Mouse (Mus musculus) B cell, adult 2 months (primary cell): ENCODE measurements around the gene Arsj.

Experiments used
- DNase-seq, 2 experiments: peaks; one replicate each; pipeline ENCODE4 v3.0.0; 2022

Gene Arsj

DNA sequence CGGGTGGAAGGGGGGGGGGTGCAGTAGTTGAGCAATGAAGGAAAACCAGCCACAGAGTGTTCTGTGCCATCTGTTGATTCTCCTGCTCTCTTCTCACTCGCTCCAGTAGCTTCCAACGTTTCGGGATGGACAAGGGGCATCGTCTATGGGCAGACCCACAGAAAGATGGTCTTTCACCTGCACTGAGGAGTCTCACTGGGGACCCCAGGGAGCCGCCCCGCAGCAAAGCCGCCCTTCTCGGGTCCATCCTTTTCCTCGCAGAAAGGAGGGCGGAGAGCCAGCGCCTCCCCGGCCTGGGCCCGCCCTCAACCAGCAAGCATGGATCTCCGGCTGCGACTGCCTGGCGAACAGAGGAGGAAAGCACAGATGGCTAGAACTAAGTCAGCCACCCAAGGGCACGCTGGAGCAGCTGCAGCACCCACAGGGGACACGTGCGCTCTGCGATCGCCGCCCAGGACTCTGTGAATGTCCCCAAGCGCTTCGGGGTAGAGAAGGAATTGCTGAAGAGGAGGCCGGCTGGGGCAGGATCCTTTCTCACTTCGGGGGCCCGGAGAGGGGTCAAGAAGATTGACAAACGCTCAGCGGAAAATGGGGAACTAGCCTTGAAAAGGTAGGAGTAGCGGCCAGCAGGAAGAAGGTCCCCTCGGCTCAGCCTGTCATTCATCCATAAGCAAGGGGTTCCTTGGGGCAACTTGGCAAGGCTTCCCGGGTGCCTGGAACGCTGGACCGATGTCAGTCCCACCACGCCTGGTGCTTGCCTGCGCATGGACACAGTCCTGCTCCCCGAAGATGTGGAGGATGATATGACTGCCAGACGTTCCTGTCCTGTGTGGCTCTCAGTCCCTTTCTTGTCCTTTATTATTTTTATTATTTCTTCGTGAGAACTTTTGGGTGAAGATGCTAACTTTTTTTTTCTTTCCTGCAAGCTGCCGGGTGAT, at the start of gene Arsj:
Gene Arsj (plus strand): TSS at position 117 of the 938 bp plus-strand sequence.
- no peak for DNase-seq

- no peak for DNase-seq
These were observed 38.5 kb upstream of the Arsj start for GRCm38 (mm10) chr3:126324872-126325498.

GRCm38 (mm10) chr3:126325891-126326627, 37.4 kb upstream of the Arsj start:
- DNase-seq, result no peak

- DNase-seq, result no peak
These were observed 36.7 kb upstream of the Arsj start for GRCm38 (mm10) chr3:126326628-126327325.

GRCm38 (mm10) chr3:126335329-126335728, 28.2 kb upstream of the Arsj start:
- no peak for DNase-seq

GRCm38 (mm10) chr3:126344745-126345144, 18.7 kb upstream of the Arsj start:
- DNase-seq, result no peak

DNA sequence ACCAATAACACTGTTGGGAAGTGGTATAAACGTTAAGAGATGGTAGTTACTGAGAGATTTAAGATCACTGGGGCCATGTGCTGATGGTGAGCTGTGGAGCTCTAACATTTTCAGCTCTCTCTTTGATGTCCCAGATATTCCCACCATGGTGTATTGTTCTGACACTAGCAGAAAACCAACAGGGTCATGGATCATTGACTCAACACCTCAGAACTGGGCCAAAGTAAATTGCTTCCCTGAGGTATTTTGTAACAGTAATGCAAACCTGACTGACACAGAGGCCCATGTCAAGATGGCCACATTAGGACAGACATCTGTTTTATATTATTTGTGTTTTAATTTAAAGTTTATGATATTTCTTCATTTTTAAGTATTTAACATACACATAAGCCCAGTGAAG, 3.7 kb upstream of the Arsj start:
- DNase-seq, result no peak

DNA sequence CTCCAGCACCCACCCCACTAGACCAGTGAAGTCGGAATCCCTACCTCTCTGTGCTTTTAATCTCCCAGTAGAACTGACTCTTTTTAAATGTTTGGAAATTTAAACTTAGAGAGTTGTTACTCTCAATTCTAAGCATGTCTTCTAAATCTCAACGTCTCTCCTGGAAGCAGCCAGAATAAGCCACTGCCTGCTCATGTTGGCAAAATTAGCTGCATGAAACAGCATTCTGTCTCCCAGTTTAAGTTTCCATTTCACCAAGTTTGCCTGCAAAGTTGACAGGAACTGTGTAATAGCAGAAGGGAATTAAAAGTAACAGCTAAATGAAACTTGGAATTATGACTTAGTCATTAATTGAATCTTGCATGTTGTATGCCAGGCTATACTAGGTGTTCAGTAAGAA, 1.1 kb upstream of the Arsj start:
- no peak for DNase-seq

GRCm38 (mm10) chr3:126362931-126363525, 456 bp upstream of the Arsj start:
- no peak for DNase-seq

- DNase-seq, result no peak
These were observed 1.1 kb downstream of the Arsj start for GRCm38 (mm10) chr3:126364555-126364954.

DNA sequence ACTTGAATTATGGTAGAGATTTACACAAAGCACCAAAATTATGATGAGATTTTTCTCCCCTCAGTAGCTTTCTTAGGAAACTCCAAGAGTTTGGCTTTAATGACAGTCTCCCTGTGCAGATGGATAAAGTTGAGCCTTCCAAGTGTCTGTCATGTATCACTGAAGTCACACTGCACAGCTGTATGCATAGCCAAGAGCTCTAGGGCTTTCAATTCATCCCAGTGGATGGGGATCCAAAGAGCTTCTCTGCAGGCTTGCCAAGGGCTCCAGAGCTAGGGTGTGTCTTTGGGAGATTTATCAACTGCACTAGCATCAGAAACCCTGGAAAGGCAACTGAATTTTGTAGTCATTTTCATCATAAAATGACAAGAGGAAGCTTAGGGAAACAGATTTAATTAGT, 7.1 kb downstream of the Arsj start:
- DNase-seq, result no peak

DNA sequence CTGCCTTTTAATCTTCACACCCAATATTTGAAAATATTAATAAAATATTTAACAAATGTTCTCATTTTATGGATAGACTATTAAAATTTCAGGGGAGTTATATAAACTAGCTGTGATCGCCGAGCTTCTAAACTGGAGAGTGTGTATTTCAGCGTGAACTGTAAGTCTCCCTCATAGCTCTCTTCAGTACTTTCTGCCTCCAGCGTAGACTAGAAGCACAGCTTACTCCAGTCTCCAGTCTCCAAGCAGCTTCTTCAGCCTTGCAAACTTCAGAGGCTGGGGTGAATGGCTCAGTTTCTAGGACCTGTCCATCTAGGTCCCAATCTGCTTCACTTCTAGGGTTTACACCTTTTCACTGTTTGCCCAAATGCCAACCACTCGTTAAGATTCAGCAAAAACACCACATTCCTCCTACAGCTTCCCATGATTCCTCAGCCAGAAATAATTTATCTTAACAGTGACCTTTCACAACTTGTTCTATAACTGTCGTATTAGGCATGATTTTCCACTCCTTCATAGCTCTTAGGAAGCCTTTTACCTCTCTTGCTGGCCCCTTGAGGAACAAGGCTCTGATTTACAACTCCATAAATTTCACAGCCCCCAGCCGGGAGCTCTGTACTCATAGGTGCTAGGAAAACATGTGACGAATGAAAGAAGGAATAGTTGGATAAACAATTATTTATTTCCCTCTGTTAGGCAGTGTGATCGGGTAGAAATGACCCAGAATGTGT, 9.5 kb downstream of the Arsj start:
- no peak for DNase-seq

- no peak for DNase-seq
These were observed 10.2 kb downstream of the Arsj start for GRCm38 (mm10) chr3:126373721-126374120.

DNA sequence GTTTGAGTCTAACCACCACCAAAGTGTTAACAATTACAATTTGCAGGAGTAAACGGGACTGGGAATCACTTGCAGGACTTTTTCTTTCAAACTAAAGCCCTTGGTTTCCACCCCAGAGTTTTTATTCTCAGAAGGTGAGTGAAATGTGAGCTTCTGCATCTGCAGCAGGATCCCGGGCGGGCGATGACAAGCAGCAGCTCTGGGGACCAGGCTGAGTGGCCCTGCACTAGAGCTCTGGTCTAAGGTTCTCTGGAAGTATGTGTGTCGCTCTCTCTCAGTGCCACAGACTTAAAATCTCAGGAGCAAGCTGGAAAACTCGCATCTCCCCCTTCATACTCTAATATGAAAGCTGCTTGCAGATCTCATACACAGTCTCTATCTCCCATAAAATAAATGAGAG, 15.8 kb downstream of the Arsj start:
- DNase-seq, result no peak

DNA sequence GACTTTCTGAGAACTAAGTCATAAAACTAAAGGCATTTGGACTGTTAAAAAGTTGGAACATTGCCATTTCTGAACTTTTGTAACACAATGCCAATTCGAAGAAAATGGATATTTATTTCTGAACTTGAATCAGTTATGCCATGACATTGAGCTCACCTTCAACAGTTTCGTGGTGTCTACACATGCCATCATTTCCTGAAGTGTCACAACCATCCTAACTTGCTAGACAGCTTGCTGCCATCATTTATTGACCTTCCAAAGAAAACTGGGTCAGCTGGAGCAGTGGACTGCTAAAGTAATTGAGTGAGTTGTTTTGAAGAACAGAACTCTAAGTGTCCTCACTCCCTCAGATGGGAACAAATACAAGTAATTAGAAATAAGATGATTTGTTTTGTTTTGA, 16.2 kb downstream of the Arsj start:
- no peak for DNase-seq

GRCm38 (mm10) chr3:126383276-126383675, 19.8 kb downstream of the Arsj start:
- no peak for DNase-seq

DNA sequence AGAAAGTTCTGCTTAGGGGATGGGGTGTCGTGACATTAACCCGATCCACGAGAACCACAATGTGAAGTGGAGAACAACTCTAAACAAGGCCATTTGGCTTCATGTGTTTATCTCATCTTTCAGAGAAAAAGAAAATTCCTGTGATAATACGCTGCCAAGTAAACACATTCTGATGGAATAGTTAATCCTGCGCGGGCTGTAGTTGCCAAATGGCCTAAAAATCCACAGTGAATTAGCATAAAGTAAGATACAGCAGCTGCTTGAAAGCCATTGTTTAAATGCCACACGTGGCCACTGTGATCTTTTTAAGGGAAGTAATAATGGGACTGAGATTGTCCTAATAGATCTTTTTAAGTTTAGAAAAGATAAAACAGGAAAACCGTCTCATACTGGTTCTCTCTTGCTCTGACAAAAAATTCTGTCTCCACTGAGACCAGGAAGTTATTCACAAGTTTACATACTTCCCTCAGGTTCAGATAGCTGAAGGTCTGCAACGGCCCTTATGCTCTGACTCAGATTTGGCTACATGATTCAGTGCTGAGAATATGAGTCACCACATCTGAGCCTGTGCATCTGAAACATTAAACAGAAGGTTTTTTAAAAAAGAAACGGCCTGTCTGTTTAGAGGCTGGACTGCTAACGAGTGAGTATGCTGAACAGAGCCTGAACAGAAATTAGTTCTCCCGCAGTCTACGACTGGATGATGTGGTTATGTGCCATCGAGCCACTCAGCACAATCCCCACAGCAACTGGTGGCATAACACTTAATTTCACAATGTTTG, 21.4 kb downstream of the Arsj start:
- DNase-seq, result no peak

DNA sequence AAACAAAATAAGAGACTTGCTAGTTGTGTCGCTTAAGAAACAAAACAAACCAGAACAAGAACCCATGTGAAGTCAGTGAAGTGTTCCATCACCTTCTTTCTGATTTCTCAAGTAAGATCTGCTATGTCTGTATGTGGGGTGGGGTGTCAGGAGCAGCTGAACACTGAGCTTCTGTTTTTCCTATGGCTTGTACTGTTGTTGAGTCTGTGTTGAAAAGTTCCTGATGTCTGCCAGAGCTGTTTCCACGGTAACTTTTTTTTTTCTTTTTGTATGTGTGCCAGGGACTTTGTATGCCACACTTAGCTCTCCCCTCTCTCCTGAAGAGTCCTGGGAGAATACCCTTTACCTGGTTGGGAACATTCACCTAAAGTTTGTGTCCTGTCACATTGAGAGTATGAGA, 34.0 kb downstream of the Arsj start:
- DNase-seq, result no peak

DNA sequence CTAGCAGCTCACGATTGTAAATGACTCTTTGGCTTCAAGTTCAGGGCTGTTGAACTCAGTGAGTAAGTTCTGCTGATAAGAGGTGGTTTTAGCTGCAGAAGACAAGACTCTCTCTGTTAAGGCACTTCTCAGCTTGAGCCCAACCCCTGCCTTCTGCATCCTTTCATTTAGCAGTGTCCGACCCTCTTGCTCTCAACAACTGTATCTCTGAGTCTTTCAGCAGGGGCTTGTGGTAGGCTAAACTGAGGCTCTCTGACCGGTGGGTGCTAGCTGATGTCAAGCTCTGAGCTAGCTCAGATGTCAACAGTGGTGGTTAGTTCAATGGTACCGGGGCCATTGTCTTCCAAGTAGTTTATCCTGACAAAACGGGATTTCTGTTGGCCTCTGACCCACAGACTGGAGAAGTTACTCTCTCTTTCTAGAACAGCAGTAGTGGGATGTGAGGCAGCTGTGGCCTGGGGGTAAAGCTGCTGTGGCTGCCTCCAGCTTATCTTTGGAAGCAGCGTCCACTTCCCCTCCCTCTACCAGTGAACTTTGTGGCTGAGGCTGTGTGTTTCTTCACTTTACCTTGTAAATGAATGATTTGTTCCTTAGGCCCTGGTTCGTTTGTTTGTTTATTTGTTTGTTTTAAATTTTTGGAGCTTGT, 34.6 kb downstream of the Arsj start:
- DNase-seq, result no peak

GRCm38 (mm10) chr3:126400726-126401125, 37.2 kb downstream of the Arsj start:
- DNase-seq, result no peak
